Mouse (Mus musculus) E14TG2a.4 (cell line): Measurements from ENCODE around the gene Srebf1.

Experiments used
- CTCF ChIP-seq: conservative IDR thresholded peaks from 2 replicates; pipeline ENCODE4 v1.5.1; 2014; ENCODE audit warnings: low read length
- NANOG ChIP-seq: IDR thresholded peaks from 2 replicates; pipeline ENCODE4 v1.6.1; 2014; ENCODE audit warnings: borderline replicate concordance, low read length, mixed read lengths
- POU5F1 ChIP-seq: IDR thresholded peaks from 2 replicates; pipeline ENCODE4 v1.6.1; 2014; ENCODE audit warnings: low read length, borderline replicate concordance

DNA sequence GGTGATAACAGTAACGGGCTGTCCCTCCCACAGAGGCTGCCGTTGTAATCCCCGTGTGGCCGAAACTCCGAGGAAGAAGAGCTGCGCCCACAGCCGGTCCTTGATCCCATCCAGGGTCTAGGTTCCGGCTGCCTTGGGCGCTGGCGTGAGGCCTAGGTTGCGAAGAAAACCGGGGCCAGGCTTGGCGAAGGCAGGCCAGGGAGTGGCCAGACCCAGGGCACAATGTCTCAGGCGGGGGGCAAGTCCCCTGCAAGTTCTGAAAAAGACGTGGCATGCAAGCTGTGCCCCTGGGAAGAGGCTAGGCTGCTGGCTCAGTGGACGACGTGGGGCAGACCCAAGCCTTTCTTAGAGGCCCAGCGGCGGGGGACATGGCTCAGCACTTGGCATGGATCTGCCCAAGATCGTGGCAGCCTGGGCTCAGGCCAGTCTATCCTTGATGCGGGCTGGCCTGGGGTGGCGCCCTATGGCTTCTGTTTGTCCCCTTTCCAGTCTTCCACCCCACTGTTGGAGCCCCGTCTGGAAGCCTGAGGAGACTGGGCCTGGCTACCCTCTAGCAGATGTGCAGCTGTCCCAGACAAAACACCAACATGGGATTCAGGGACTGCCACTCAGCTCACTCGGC, 24.3 kb downstream of the Srebf1 start:
- no peak for TF ChIP-seq CTCF
- no peak for TF ChIP-seq NANOG
- TF ChIP-seq POU5F1, result no peak
